Mouse (Mus musculus) testis, postnatal 10 days (tissue): ENCODE results near the gene Slc25a4.
A peak's percentile ranks its signal among the peaks of the same experiment; 100 is the strongest.
"Not testable (repeated sequence)": the region's sequence is repeated elsewhere in the genome, so short reads cannot be mapped to it uniquely, and the experiment has no call there.

Experiments
- DNase-seq: peaks from one replicate; pipeline ENCODE4 v3.0.0; 2021; ENCODE audit warnings: low spot score

The Slc25a4 gene

DNA sequence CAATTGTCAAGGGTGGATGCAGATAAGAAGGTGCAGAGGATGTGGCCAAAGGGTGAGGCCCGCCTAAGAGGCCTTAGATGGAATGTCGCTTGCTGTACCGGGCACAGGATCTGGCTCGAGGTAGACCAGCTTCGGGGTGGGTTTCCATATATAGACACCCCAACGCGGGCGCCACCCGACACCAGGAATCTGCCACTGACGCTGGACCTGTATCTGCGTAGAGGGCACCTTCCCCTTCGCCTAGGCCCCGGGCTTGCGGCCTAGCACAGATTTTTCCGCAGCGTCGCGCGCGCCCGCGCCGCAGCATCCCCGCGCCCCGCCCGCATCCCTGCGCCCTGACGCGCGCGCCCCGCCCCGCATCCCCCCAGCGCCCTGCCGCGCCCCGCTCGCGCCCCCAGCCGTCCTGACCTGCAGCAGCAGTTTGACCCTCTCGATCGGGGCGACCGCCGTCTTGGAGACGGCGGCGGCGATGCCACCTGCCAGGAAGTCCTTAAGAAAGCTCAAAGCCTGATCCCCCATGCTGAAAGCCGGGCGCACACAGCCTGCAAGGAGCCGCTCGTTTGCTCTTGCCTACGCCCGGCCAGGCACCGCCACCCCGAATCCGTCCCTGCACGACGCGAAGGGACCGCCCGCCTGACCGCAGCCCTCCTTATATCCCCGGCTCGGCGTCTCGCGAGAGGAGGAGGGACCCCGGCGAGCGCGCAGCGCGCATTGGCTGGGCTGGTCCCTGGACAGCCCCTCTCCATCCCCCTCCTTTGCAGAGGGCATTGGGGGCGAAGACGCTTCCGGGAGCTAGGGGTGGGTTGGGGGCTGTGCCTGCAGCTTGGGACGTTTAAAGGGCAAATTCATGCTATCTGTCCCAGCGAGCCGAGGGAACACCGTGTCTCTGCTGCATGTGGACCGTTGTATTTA, at the start of gene Slc25a4:
Gene Slc25a4, minus strand, starts transcription at position 881 of the 912 bp plus-strand sequence.
- DNase-seq, result peak; percentile 98

DNA sequence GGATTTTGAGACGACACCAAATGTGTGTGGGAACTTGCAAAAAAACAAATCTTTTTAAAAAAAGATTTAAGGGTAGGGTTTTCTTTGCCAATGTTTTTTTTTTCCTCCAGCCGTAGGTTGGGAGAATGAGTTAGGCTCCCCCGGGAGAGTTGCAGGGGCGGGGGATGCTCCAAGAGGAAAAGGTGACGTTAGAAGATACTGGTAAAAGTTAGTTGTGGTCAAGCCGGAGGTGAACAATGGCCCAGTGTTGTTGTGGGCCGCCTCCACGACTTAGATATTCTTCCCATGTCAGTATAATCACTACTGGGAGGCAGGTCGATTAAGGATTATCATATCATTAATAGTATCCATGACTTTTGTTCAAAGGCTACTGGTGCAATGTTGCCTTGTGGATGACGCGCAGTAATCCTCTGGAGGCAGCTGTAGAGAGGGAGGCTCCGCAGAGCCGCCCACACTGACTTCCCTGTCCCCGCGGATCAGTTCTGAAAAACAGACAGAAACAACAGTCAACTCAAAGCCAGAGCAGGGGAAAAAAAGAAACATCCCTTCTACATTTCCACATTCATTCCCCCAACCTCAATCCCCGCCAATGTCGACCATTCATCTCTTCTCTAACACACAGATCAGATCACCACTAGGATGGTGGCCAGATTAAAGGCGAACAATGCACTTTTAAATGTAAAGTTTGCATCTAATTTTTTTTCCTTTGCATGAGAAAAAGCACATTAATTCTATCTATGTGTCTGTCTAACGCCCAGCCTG, 47.0 kb upstream of the Slc25a4 start:
- DNase-seq, result no peak

DNA sequence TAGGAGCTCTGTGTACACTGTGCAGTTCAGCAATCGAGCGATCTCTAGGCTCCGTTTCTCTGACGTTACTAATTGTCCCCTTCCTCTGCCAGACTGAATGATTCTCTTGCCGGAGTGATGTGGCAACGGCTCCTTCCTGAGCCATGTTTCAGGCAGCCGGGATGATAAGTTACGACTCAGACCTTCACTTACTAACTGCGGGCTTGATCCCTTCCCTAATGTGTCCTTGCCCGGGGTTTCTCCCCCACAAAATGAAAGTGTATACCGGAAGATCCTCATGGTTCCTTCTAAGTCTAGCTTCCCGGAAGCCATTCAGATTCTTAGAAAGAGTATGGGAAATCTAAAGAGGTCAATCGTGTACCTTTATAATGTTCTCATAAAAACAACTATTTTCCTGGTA, 41.4 kb upstream of the Slc25a4 start:
- DNase-seq, result no peak

DNA sequence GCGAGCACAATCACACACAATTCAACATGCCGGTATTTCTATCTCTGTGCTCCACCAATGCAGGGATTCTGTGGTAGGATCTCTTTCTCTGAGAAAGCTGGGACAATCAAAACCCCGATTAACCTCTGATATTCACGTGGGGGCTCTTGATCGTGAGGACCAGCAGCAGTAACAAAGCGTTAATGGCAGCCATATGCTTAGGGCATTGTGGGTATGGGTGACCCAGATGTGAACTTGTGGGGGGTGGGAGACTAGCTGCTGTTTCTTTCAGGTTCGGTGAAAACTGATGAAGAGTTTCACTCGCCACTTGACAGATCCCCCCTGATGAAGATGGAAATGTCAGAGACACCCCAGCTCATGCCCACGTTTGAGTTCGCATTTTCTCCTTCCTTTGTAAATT, 40.5 kb upstream of the Slc25a4 start:
- no peak for DNase-seq

DNA sequence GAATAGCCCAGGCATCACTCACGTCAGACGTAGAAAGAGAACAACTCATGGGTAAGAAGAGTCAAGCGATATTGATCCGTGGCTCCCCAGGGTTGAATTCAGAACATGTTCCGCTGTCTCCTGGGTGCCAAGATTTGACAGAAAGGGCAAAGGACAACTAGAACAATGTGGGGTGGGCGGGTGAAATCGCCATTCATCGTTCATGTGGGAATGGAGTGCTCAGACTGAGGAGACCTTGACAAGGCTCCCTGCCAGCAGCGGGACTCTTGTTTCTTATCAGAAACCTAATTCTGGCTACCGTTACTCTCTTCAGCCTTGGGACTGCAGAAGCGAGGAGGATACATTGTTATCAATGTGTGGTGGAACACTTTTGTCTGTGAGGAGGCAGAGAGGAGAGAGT, 35.3 kb upstream of the Slc25a4 start:
- peak; percentile 80 for DNase-seq

DNA sequence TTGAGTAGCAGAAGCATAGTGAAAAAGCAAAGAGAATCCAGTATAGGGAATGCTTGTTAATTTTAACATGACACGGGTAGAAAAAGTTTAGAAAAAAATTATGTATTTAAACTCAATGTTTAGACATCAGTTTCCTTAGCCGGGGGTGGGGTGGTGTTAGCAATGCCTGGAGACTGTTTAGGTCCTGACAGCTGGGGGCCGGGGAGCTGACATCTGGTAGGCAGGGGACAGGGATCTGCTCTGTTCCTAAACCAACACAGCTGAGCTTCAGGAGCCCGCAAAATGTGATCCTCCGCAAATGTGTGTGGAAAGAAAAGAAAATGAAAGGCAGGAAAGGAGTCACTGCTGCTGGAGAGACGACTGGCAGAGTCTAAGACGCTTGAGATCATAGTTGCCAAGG, 31.9 kb upstream of the Slc25a4 start:
- no peak for DNase-seq

DNA sequence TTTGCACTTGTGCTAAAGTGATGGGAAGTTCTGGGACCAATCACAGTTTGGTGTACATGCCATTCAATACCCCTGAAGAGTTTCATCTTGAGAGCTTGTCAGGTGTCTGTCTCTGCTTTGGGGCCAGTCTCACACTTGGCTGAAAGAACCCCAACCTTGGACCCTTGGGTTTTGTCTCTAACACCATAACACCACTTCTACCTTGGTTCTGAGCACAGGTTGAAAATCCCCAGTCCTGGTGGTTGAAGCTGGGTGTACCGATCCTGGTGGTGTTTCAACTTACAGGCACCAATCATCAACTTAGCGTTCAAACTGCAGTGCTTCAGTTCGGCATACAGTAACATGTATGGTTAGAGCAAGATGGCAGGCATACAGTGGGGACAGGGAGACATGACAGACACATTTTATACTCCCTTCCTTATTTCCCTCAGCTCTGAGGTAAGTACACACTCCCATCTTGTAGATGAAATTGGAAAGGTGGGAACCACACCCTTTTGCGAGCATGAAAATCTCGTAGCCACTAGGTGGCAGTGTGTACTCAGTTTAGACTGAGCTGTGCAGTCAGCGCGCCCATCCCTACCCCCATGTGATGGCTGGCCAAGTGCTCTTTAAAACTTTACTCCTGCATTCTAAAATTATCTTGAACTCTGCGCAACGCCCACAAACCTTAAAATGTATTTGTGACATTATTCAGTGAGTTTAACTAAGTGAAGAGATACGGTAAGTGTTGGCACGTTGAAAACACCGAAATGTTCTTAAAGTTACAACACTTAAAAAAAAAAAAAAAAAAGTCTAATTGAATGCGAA, 30.7 kb upstream of the Slc25a4 start:
- DNase-seq, result peak; percentile 89

DNA sequence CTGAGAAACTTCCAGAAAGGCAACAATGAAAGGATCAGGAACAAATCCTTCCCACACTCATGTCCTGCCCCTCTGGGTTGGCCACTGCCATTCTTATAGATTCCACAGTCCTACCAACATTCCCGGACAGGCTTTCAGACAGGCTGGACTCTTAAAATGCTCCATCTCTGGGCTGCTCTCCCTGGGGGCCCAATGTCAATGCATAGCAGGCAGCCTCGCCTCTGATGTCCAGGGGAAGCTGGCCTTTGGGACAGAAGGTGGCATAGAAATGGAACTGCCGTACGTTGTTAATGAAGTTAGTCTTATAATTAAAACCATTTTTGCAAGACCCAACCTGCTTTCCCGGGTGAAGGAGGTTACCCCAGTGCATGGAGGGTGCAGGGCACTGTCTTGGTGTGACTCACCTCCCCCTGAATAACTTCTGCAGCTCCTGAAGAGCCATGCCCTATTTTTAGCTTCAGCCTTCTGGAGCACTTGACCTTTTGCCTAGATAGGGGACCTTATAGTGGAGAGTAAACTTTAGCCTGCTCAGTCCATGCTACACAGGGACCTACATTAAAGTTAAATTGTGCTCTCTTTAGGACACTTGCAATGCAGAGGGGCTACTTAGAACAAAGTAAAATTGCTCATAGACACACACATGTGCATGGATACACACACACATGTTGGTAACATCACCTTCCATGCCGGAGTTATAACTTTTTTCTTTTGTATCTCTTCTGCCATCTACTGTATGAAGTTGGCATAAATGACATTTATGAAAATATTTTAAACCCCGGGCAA, 25.5 kb upstream of the Slc25a4 start:
- no peak for DNase-seq

DNA sequence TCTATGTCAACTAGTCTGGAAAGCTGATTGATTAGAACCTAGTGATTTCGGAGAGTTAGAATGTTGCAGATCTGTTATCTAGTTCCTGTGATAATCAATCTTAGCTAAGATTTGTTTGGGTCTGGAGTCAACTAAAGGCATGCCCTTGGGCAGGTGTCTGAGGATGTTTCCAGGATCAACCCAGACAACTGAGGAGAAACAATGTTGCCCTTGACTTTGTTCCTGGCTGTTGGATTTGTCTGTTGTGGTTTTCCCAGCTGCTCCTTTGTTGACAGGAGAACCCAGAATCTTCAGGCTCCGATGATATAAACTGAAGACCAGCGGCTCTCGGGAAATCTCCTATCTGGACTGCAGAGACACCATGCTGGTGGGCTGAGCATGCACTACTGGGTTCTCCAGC, 23.7 kb upstream of the Slc25a4 start:
- no peak for DNase-seq

DNA sequence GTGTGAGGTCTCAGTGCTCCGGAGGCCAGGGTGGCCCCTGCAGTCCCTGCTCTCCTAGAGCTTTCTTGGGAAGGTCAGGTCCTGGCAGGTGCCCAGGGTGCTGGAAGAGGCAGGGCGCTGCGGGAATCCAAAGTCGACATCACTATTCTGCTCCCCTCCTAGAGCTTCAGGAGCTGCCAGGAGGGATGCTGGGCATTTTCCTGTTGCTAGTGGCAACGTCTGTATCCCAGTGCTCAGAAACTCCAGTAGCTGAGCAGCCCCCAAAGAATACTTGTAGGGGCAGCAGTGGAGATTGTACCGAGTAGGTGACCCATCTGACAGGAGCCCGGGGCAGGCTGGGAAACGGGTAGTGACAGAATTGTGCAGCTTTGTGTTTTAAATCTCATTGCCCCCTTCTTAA, 21.7 kb upstream of the Slc25a4 start:
- no peak for DNase-seq

DNA sequence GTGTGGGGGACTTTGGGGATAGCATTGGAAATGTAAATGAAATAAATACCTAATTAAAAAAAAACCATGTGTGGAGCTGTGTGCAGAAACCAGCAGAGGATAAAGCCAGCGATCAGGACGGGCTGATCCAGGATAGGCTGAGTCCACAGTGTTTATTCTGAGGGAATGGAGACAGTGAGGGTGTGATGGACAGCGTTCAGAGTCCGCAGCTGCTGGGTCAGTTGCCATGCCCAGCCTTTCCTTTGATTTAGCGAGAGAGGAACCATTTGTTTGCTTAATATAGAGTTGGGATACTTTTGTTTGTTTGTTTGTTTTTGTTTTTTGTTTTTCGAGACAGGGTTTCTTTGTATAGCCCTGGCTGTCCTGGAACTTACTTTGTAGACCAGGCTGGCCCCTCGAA, 20.9 kb upstream of the Slc25a4 start:
- DNase-seq, result not testable (repeated sequence)

DNA sequence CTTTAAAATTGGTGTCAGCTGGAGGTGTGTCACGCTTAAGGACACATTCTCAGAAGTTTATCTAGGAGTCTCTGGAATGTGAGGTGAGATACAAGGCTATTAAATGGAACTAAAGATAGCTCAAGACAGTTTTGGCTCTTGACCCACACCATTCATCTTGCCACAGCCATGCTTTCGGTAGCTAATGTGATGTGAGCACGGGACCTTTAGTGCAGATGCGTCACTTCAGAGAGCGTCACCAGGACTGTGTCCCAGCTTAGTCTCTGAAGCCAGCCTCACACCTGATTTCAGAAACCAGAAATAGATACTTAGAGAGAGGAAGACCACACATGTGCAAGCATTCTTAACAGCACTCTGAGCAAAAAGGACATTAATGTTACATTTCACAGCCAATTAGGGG, 15.5 kb upstream of the Slc25a4 start:
- DNase-seq, result no peak

DNA sequence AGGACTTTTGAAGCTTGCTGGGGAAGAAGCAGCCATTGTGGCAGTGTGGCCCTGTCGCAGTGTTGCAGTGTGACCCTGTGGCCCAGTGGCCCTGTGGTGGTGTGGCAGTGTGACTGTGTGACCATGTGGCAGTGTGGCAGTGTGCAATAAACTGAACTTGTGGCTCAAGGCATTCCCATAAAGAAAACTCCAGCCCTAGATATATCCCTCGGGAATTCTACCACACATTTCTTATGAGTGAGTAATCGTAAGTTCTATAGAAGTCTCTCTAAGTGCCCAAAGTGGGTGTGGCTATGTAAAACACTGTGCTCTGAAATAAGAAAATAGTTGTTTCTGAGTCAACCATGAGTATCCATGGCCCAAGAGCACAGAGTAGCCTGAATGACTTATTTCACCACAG, 14.4 kb upstream of the Slc25a4 start:
- DNase-seq, result no peak

DNA sequence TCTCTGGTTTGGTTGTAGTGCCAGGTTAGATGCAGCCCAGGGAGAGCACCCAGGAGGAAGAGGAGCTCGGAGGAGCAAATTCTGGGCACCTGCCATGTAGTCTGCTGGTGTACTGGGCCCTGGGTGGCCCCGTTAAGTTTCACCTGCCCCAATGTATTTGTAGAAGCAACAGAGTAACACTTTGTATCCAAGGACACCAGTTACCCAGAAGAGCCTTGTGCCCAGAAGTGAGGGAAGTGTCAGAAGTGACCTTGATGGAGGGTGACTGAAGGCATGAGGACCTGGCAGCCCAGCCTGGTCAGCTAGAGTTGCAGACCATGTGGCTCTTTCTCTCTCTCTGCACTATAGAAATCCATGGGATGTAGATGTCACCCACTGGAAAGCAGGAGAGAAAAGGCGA, 9.5 kb upstream of the Slc25a4 start:
- DNase-seq, result peak; percentile 40

DNA sequence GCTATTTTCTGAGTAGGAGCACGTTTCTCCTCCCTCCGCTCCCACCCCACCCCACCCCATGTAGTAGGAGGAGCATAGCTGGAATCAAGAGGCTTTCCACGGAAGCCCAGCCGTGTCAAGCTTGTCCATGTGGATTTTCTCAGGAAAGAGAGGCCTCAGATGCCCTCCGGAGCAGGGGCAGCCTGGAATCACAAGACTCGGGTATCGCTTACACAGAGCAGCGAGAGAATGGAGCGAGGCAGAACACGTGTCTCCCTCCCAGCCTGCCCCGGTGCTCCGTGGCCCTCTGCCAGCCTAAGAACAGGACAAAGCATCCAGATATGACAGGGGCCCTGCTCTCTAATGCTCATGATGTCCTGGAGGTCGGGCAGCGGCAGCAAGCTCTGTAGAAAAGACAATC, 5.8 kb upstream of the Slc25a4 start:
- DNase-seq, result peak; percentile 76

DNA sequence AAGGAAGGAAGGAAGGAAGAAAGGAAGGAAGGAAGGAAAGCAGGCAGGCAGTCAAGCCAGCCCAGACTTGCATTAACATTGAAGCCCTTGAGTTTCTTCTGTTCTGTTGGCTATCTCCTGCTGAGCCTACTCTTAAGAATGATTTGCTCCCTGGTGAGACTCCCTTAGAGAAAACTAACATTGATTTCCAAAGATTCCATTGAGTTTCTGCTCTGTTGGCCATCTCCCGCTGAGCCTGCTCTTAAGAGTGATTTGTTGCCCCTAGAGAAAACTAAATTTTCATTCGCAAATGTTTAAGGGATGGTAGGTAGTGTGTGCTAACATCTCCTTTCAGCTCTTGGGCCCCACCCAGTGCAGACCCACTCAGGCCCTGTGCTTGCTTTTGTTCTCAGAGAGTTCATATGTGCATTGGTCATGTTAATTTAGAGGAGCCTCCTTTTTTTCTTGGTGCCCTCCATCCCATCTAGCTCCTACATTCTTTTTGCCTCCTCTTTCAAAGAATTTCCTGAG, 2.9 kb upstream of the Slc25a4 start:
- no peak for DNase-seq

DNA sequence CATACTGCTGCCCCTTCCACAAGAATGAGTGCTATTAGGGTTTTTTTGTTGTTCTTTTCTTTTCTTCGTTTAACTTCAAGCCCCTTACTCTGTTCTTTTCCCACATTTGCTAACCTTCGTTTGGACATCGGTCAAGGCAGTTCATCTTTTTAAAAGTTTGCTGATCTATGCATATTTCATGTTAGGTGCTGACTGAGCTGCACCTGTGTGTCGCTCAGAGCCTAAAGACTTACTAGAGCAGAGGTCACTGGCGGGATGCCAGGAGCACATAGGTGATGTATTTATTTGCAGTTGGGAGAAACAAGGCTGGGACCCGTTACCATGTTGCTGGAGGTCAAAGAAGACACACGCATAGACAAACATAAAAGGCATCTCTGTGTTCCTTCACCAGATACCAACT, 1.1 kb upstream of the Slc25a4 start:
- DNase-seq, result peak; percentile 64

DNA sequence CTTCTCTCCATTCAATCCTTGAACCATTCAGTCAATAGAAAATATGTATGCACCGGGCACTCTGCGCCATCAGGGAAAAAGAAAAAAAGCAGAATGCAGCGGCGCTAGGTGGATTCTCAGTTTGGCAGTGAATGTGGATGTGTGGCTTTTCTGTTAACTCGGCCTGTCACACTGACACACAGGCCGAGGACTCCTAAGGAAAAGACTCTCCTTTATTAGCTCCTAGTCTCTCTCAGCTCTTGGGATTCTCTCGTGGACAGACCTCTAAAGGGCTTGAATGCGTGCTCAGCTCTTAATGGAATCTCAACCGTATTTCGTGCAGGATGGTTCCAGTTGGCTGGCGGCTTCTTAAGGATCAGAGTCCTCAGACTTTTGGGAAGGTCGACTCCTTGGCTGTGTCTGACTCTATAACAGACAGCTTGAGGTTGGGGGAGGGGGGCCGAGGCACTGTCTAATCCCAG, 557 bp upstream of the Slc25a4 start:
- DNase-seq, result peak; percentile 53

DNA sequence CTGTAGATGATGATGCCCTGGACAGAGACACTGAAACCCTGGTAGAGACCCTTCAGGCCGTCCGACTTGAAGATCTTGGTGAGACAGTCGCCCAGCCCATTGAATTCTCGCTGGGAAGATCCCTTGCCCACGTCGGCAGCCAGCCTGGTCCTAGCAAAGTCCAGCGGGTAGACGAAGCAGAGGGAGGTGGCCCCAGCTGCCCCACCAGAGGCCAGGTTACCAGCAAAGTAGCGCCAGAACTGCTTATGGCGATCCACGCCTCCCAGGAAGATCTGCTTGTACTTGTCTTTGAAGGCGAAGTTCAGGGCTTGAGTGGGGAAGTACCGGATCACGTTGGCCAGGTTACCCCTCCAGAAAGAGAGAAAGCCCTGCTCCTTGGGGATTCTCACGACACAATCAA, 2.0 kb downstream of the Slc25a4 start:
- DNase-seq, result peak; percentile 47

DNA sequence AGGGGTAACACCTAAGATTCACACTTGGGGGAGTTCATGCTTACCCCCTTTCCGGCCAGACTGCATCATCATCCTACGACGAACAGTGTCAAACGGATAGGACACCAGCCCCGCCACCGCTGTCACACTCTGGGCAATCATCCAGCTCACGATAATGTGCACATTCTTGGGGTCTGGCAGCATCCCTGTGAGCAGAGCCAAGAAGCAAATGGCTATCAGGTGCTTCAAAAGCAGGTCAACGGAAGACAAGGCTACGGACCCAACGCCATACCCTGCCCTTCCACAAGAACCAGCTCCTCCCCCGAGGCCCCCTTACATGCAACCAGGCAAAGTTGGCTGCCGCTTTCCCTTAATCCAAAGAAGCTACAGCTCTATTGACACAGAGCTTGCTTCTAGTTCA, 2.7 kb downstream of the Slc25a4 start:
- DNase-seq, result peak; percentile 68

DNA sequence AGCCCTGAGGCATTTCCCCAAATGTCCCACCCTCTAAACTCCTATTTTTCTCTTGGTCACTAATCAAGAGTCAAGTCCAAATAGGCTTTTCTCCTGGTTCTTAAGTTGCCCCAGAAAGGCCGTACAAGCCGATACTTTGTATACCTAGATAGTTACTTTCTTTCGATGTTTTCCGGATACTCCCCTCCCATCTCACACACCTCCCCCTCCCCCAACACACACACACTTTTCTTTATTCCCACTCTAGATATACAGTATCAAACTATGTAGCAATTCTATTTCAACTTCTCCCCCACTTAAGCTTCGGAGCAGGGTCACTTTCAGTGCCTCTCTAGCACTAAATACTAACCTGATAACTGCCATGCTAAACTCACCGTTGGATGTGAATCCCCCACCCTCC, 5.0 kb downstream of the Slc25a4 start:
- peak; percentile 53 for DNase-seq
